Mouse (Mus musculus): ENCODE data around the gene 4930544D05Rik.

GRCm38 (mm10) chr11:70571641-70572040 is 44.0 kb upstream of the 4930544D05Rik start:
- TF ChIP-seq CTCF (IDR thresholded peaks at IDR 0.05; ENCODE audit: insufficient read depth, low read length) (no peak), POLR2A (IDR thresholded peaks at IDR 0.05; ENCODE audit: borderline replicate concordance, extremely low read depth, low read depth, low read length) (no peak)

All from lung, adult 2 months (tissue).